Mouse (Mus musculus) liver, embryonic 11.5 days (tissue): ENCODE data around the gene Ctse. TPM values are rescaled to one million over a fixed set of nuclear protein-coding genes. Genes with fewer than 3 reads are reported as not detected.

Source experiments
- ATAC-seq: fragments of 200-750 bp; cut with Nextera tagmentation; replicated peaks from 2 replicates; pipeline ENCODE4 v1.8.0; 2017; ENCODE audit warnings: moderate number of reproducible peaks, mild to moderate bottlenecking, moderate TSS enrichment, moderate library complexity; ENCODE audit not compliant: low FRiP score
- DNase-seq: peaks from one replicate; pipeline ENCODE4 v3.0.0-alpha.2; 2017; ENCODE audit warnings: low spot score
- H3K27ac ChIP-seq: fragments of 300-500 bp; sonication (generic); 2 replicates; pipeline ENCODE4 v1.5.1; 2014; ENCODE audit warnings: mild to moderate bottlenecking, low read depth, low read length, control low read depth
- H3K27me3 ChIP-seq: fragments of 300-500 bp; sonication (generic); replicated peaks from 2 replicates; pipeline ENCODE4 v1.6.1; 2014; ENCODE audit warnings: low read length, mixed read lengths; ENCODE audit not compliant: control insufficient read depth, insufficient read depth
- H3K36me3 ChIP-seq: fragments of 300-500 bp; sonication (generic); 2 replicates; pipeline ENCODE4 v1.6.1; 2014; ENCODE audit warnings: mild to moderate bottlenecking, low read length, moderate library complexity, mixed read lengths; ENCODE audit not compliant: control insufficient read depth, insufficient read depth
- H3K4me1 ChIP-seq: fragments of 300-500 bp; sonication (generic); replicated peaks from 2 replicates; pipeline ENCODE4 v1.6.1; 2014; ENCODE audit warnings: low read length, mixed read lengths; ENCODE audit not compliant: control insufficient read depth, insufficient read depth
- H3K4me2 ChIP-seq: fragments of 300-500 bp; sonication (generic); 2 replicates; pipeline ENCODE4 v1.6.1; 2014; ENCODE audit warnings: mild to moderate bottlenecking, control low read depth, moderate library complexity
- H3K4me3 ChIP-seq: fragments of 300-500 bp; sonication (generic); 2 replicates; pipeline ENCODE4 v1.5.1; 2014; ENCODE audit warnings: low read depth, low read length, control low read depth
- H3K9ac ChIP-seq: fragments of 300-500 bp; sonication (generic); 2 replicates; pipeline ENCODE4 v1.6.1; 2014; ENCODE audit warnings: low read depth, low read length, control low read depth
- H3K9me3 ChIP-seq: fragments of 300-500 bp; sonication (generic); 2 replicates; pipeline ENCODE4 v1.6.1; 2016; ENCODE audit warnings: low read length, inconsistent platforms, mixed read lengths; ENCODE audit not compliant: control insufficient read depth
- WGBS: fragments of 180-500 bp; shearing (Covaris S2); extraction: QIAGEN DNeasy Blood & Tissue Kit; methylation state at CpG from one replicate; pipeline ENCODE4 v1.1.7; 2014; 5-methylcytosine and 5-hydroxymethylcytosine counted together
- polyA plus RNA-seq: library from polyadenylated mRNA; unstranded; fragments of >200 nt; fragmentation: Nextera tagmentation; extraction: Ambion mirVana; gene quantifications from 2 replicates; pipeline ENCODE4 v1.2.1, GENCODE M21; 2014

The Ctse gene
- polyA plus RNA-seq, 1 experiment from 2014 or later = 9.3 TPM

- no peaks in the 10 kb centered on the region for H3K27me3 ChIP-seq
- H3K27ac ChIP-seq = no peak overlapping the region
- H3K4me3 ChIP-seq = no peak overlapping the region
- H3K9me3 ChIP-seq = no peaks in the 10 kb centered on the region
- no peak overlapping the region for H3K9ac ChIP-seq
- DNase-seq = no peak
- no peak for ATAC-seq
- no peaks in the 10 kb centered on the region for H3K36me3 ChIP-seq
- H3K4me2 ChIP-seq = no peak overlapping the region
- WGBS = 69% methylated on average over 20 of the region's 20 CpGs
- H3K4me1 ChIP-seq = no peaks in the 10 kb centered on the region
Measured at GRCm38 (mm10) chr1:131714388-131715337, 76.6 kb downstream of the Ctse start.

GRCm38 (mm10) chr1:131718952-131719694, 81.0 kb downstream of the Ctse start:
- 73% methylated on average over 16 of the region's 16 CpGs for WGBS
- no peaks in the 10 kb centered on the region for H3K4me1 ChIP-seq

DNA sequence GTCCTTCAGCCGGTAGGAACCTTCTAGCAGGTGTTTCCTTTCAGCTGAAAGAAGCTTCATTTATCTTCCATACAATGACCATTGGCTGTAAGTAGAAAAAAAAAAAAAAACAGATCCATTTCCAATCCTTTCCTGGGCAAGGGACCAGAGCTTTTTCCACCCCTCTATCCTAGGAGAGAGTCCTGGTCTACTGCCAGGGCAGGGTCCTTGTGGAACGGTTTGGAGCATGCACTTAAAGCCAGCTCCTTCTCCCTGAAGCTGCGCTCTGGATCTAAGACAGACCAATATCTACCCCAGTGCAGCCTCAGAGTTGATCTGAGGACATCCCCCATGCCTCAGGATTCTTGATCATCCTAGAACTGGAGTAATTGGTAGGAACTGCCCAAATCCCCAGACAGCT, 83.9 kb downstream of the Ctse start:
- no peak overlapping the region for H3K4me2 ChIP-seq
- no peaks in the 10 kb centered on the region for H3K9me3 ChIP-seq
- no peak overlapping the region for H3K27ac ChIP-seq
- no peak for ATAC-seq
- WGBS = 75% methylated on average over 3 of the region's 3 CpGs
- no peak overlapping the region for H3K4me3 ChIP-seq
- no peak for DNase-seq
- no peaks in the 10 kb centered on the region for H3K4me1 ChIP-seq
- H3K27me3 ChIP-seq = no peaks in the 10 kb centered on the region
- no peak overlapping the region for H3K9ac ChIP-seq
- H3K36me3 ChIP-seq = no peaks in the 10 kb centered on the region

More at GRCm38 (mm10) chr1:131718952-131719694, 81.0 kb downstream of the Ctse start:
- no peak overlapping the region for H3K4me3 ChIP-seq
- no peak overlapping the region for H3K9ac ChIP-seq
- no peak for DNase-seq
- no peak for ATAC-seq
- H3K9me3 ChIP-seq = no peaks in the 10 kb centered on the region
- no peaks in the 10 kb centered on the region for H3K36me3 ChIP-seq
- no peak overlapping the region for H3K4me2 ChIP-seq
- no peak overlapping the region for H3K27ac ChIP-seq
- no peaks in the 10 kb centered on the region for H3K27me3 ChIP-seq

DNA sequence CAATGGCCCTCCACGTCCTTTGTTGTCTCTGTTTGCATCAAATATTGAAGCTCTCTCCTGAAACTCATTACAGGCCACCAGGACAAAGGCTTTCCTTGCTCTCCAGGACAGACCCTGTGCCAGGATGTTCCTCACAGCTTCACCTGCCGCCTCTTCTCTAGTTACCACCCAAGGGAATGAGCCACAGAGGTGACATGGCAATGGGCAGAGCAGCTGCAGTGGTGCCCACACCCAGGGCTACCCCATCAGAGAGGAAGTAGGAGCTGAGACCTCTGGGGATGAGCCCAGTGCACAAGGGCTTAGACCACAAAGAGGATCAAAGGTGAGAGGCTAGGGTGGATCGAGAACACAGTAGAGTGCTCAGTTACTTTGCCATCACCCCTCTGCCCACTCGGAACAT, 85.4 kb downstream of the Ctse start:
- DNase-seq = no peak
- H3K4me2 ChIP-seq = no peak overlapping the region
- H3K4me3 ChIP-seq = no peak overlapping the region
- H3K27me3 ChIP-seq = no peaks in the 10 kb centered on the region
- no peaks in the 10 kb centered on the region for H3K4me1 ChIP-seq
- H3K27ac ChIP-seq = no peak overlapping the region
- H3K9ac ChIP-seq = no peak overlapping the region
- no peaks in the 10 kb centered on the region for H3K9me3 ChIP-seq
- no peak for ATAC-seq
- 69% methylated on average over 4 of the region's 4 CpGs for WGBS
- no peaks in the 10 kb centered on the region for H3K36me3 ChIP-seq

Other genes with a start within 250 kb of the Ctse start
- gene Srgap2, start 111.0 kb upstream of the Ctse start, polyA plus RNA-seq = 16.1 and 17.3 TPM in 2 replicates
- 4.8 and 4.9 TPM in 2 replicates for gene Fam72a, start 110.4 kb upstream of the Ctse start, polyA plus RNA-seq
- gene Avpr1b, start 39.1 kb upstream of the Ctse start, polyA plus RNA-seq = not detected in 2 replicates
- 0.53 and 1.1 TPM in 2 replicates for gene Rab7b, start 50.4 kb downstream of the Ctse start, polyA plus RNA-seq
- gene Slc26a9, start 105.7 kb downstream of the Ctse start, polyA plus RNA-seq = not detected in 2 replicates
- gene Pm20d1, start 159.1 kb downstream of the Ctse start, polyA plus RNA-seq = 2.8 and 4.6 TPM in 2 replicates
- 5.2 and 5.6 TPM in 2 replicates for gene Slc41a1, start 189.2 kb downstream of the Ctse start, polyA plus RNA-seq
- 20.4 and 20.6 TPM in 2 replicates for gene Rab29, start 228.9 kb downstream of the Ctse start, polyA plus RNA-seq